Mouse (Mus musculus) thymus, adult 2 months (tissue): ENCODE measurements around the gene Mterf4. TPM values are rescaled to one million over a fixed set of nuclear protein-coding genes. Genes with fewer than 3 reads are reported as not detected.
A peak's percentile ranks its signal among the peaks of the same experiment; 100 is the strongest.

ENCODE experiments used
- DNase-seq: peaks from one replicate; pipeline ENCODE4 v3.0.0; 2021
- H3K27ac ChIP-seq: fragments of 200-500 bp; 2 replicates; pipeline ENCODE4 v1.5.1; 2012; ENCODE audit warnings: low read length, control low read depth; ENCODE audit not compliant: control insufficient read depth, insufficient read depth
- H3K27me3 ChIP-seq: fragments of 200-500 bp; 2 replicates; pipeline ENCODE4 v1.6.1; 2012; ENCODE audit warnings: mild to moderate bottlenecking, low read length, moderate library complexity, mixed read lengths; ENCODE audit not compliant: control insufficient read depth, insufficient read depth
- H3K36me3 ChIP-seq: fragments of 200-500 bp; 2 replicates; pipeline ENCODE4 v1.6.1; 2012; ENCODE audit warnings: mild to moderate bottlenecking, low read length, moderate library complexity; ENCODE audit not compliant: control insufficient read depth, insufficient read depth
- H3K4me1 ChIP-seq: fragments of 200-500 bp; replicated peaks from 2 replicates; pipeline ENCODE4 v1.6.1; 2012; ENCODE audit warnings: low read length; ENCODE audit not compliant: control insufficient read depth, insufficient read depth
- H3K4me3 ChIP-seq: fragments of 200-500 bp; 2 replicates; pipeline ENCODE4 v1.5.1; 2012; ENCODE audit warnings: mild to moderate bottlenecking, low read length, control low read depth, moderate library complexity; ENCODE audit not compliant: control insufficient read depth, insufficient read depth
- CTCF ChIP-seq: fragments of 200-500 bp; IDR thresholded peaks from 2 replicates; pipeline ENCODE4 v1.5.1; 2012; ENCODE audit warnings: mild to moderate bottlenecking, control low read depth, low read length, moderate library complexity, borderline replicate concordance; ENCODE audit not compliant: control insufficient read depth, poor library complexity, insufficient read depth; ENCODE audit errors: extremely low read depth
- POLR2A ChIP-seq: fragments of 200-500 bp; IDR thresholded peaks from 2 replicates; pipeline ENCODE4 v1.6.1; 2012; ENCODE audit warnings: mild to moderate bottlenecking, low read length, control low read depth, moderate library complexity; ENCODE audit not compliant: control insufficient read depth, poor library complexity, insufficient read depth; ENCODE audit errors: extremely low read depth
- WGBS: fragments of 180-500 bp; shearing (Covaris S2); methylation state at CpG from one replicate; pipeline ENCODE4 v1.1.7; 2018; 5-methylcytosine and 5-hydroxymethylcytosine counted together
- polyA plus RNA-seq: library from polyadenylated mRNA; depleted of rRNA; stranded (reverse); fragments of >200 nt; gene quantifications from 2 replicates; pipeline ENCODE4 v1.2.3, GENCODE M21; 2012

Gene Mterf4
- polyA plus RNA-seq, 1 experiment, result 11.6 TPM

DNA sequence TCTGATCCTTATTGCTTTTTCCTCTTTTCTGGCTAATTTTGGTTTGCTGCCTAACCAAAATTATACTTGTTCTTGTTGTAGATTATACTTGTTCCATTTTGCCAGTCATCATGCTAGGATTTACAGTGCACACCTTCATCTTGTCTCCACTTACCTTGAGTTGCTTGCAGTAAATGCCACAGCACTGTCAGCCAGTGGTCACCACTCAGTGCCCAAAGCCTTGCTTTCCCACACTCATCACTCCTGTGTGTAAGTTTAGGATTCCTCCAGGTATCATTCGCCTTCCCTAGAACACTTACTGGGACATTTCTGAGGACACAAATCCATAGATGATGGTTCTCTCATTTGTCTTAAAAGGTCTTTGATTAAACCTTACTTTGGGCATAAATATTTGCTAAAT, 14.1 kb downstream of the Mterf4 start:
- no peak for DNase-seq
- WGBS, result 94% methylated on average over 1 of the region's 1 CpGs
- Histone ChIP-seq H3K4me3 (no peak overlapping the region), H3K27me3 (no peaks in the 10 kb centered on the region), H3K36me3 (no peaks in the 10 kb centered on the region), H3K4me1 (no peaks in the 10 kb centered on the region), H3K27ac (no peak overlapping the region)
- no peak for TF ChIP-seq POLR2A
- no peak for TF ChIP-seq CTCF

DNA sequence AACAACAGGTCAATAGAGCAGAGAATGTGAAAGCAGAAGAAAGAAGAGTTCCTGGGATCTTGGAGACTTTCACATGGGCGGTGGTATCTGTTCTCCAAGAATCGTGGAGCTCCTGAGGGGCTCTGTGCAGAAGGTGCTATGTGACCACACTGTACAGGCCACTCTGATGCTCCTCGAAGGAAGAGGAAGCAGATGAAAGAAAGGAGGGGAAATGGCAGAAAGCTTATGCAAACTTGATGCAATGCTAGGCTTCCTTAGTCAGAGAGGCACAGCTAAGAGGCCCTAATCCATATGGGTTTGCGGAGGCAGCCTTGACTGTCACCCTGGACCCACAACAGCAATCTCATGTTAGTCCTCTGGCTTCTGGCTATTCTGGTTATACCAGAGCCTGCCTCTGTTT, 14.8 kb downstream of the Mterf4 start:
- no peaks in the 10 kb centered on the region for H3K4me1 ChIP-seq
- no peak overlapping the region for H3K4me3 ChIP-seq
- H3K36me3 ChIP-seq, result no peaks in the 10 kb centered on the region
- no peak overlapping the region for H3K27ac ChIP-seq
- 57% methylated on average over 4 of the region's 4 CpGs for WGBS
- no peak for DNase-seq
- TF ChIP-seq POLR2A (no peak), CTCF (no peak)
- H3K27me3 ChIP-seq, result no peaks in the 10 kb centered on the region

DNA sequence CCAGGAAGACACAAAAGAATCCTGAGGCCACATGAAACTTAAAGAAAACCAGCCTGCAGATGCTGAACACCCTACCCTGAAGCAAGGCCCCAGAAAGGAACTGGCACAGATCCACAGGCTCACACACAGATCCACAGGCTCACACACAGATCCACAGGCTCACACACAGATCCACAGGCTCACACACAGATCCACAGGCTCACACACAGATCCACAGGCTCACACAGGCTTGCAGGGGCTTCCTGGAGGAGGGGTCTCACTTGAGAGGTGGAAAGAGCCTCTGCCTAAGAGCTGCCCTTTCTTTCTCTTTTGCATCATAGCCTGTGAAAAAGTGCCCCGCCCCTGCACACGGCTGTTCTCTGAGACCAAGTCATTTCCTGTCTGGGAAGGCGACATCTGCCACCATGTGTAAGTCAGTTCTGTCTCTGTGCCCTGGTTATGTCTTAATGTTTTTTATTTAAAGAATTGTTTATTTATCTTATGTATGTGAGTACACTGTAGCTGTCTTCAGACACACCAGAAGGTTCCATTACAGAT, 16.0 kb downstream of the Mterf4 start:
- no peaks in the 10 kb centered on the region for H3K27me3 ChIP-seq
- no peak overlapping the region for H3K4me3 ChIP-seq
- TF ChIP-seq CTCF, result no peak
- TF ChIP-seq POLR2A, result no peak
- WGBS, result 5% methylated on average over 3 of the region's 3 CpGs
- no peaks in the 10 kb centered on the region for H3K36me3 ChIP-seq
- no peaks in the 10 kb centered on the region for H3K4me1 ChIP-seq
- no peak overlapping the region for H3K27ac ChIP-seq
- peak; percentile 6 for DNase-seq

DNA sequence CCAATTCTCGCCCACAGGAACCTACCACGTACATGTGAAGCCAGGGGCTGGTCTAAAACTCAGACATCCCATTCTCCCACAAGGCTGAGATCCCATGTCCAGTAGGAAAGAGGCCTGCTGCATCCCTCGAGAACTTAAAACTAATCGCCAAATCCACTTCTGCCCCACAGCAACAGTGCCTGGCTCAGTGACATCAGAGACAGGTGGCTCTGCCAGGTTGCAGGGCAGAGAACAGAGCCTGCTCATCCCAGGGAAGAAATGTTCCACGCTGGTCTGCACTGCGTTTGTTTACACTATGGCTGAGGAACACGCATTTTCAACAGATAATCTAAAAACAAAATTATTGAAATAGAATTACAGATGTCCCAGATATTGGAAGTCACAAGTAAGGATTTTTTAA, 28.7 kb downstream of the Mterf4 start:
- Histone ChIP-seq H3K27me3 (no peaks in the 10 kb centered on the region), H3K4me3 (no peak overlapping the region), H3K4me1 (no peaks in the 10 kb centered on the region), H3K27ac (no peak overlapping the region), H3K36me3 (no peaks in the 10 kb centered on the region)
- no peak for TF ChIP-seq CTCF
- no peak for TF ChIP-seq POLR2A
- 83% methylated on average over 7 of the region's 7 CpGs for WGBS
- DNase-seq, result no peak

DNA sequence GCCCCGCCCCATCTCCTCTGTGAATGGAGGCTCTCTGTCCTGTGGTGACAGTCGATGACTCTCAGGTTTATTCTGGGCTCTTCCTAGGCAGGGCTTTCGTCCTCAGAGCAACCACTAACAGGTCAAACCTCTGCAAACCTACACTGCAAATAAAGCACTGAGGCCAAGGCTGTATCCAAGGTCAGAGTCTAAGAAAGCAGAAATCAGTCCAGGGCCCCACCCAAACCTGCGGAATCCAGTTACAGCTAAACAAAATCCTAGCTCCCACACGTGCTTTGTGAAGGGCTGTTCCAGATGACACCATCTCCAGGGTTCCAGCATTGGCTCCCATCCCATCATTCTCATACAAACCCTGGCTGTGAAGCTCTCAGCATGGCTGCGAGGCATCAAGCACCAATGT, 30.2 kb downstream of the Mterf4 start:
- TF ChIP-seq POLR2A (no peak), CTCF (no peak)
- WGBS, result 77% methylated on average over 6 of the region's 6 CpGs
- DNase-seq, result no peak
- Histone ChIP-seq H3K27ac (no peak overlapping the region), H3K4me1 (no peaks in the 10 kb centered on the region), H3K27me3 (no peaks in the 10 kb centered on the region), H3K36me3 (no peaks in the 10 kb centered on the region), H3K4me3 (no peak overlapping the region)

DNA sequence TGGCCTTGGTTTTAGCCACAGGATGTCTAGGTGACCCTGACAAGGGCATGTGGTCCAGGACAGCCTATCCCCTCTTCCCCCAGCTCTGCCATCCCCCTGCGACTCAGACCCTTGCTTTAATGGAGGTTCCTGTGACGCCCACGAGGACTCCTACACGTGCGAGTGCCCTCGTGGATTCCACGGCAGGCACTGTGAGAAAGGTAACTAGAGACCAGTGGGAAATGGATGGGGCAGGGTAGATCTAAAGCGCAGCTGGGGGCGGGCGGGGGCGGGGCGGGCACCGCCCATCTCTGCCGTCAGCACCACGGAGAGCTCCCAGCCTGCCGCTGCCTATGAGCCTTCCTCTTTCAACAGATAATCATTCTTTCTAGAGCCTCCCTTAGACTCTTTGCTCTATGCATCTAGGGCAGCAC, 33.3 kb downstream of the Mterf4 start:
- Histone ChIP-seq H3K36me3 (no peaks in the 10 kb centered on the region), H3K4me3 (no peak overlapping the region), H3K4me1 (no peaks in the 10 kb centered on the region), H3K27me3 (no peaks in the 10 kb centered on the region), H3K27ac (no peak overlapping the region)
- no peak for TF ChIP-seq POLR2A
- TF ChIP-seq CTCF, result no peak
- 6% methylated on average over 16 of the region's 16 CpGs for WGBS
- DNase-seq, result peak; percentile 45

DNA sequence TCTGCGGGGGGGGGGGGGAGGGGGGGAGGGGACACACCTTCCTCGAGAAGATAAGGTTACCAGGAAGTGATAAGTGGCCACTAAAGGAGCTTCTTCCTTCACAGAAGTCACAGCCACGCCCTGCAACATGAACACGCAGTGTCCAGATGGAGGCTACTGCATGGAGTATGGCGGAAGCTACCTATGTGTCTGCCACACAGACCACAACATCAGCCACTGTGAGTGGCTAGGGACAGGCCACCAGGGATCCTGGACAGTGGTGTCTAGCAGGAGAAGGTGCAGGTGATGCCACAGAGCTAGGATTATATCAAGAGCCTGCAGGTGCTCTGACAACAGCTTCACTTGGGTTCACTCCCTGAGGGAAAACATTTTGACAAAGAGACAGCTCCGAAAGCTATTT, 34.0 kb downstream of the Mterf4 start:
- DNase-seq, result no peak
- Histone ChIP-seq H3K4me3 (no peak overlapping the region), H3K27me3 (no peaks in the 10 kb centered on the region), H3K36me3 (no peaks in the 10 kb centered on the region), H3K4me1 (no peaks in the 10 kb centered on the region), H3K27ac (no peak overlapping the region)
- 82% methylated on average over 6 of the region's 6 CpGs for WGBS
- no peak for TF ChIP-seq CTCF
- no peak for TF ChIP-seq POLR2A

DNA sequence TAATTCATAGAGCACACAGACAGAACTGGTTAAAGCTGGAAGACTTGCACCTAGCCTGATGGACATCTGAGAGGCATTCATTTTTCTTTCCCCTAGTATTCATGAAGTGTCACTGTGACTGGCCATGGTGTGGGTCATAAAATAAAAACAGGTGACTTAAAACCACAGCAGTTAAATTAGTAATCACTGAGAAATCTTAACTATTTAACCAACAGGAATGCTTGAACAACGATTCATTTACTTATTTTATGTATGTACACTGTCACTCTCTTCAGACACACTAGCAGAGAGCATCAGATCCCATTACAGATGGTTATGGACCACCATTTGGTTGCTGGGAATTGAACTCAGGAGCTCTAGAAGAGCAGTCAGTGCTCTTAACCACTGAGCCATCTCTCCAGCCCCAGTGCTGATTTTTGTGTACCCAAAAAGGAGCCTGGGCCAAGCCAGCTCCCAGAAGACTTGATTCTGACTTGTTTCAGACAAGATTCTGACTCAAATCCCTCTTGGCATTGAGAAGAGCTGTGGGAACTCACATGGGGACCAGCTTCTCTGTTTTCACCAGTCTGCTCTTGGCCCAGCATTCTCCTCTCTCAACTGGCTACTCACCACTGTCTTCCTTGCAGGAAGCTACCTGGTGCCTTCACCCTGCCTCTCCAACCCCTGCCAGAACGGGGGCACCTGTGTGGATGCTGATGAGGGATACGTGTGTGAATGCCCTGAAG, 35.0 kb downstream of the Mterf4 start:
- Histone ChIP-seq H3K36me3 (no peaks in the 10 kb centered on the region), H3K4me1 (no peaks in the 10 kb centered on the region), H3K27me3 (no peaks in the 10 kb centered on the region), H3K27ac (no peak overlapping the region), H3K4me3 (no peak overlapping the region)
- no peak for DNase-seq
- WGBS, result 66% methylated on average over 3 of the region's 3 CpGs
- TF ChIP-seq POLR2A (no peak), CTCF (no peak)
